Mouse (Mus musculus): ENCODE data around the gene Rarb.

Gene Rarb

GRCm38 (mm10) chr14:16405187-16405586, 413.8 kb downstream of the Rarb start:
- Histone ChIP-seq H3K36me3 (ENCODE audit: insufficient read depth, low read length) (peaks cover 4% of the 10 kb centered on the region; the same call in 1 of the 2 replicates), H3K4me1 (replicated peaks; ENCODE audit: low read depth, low read length) (no peaks in the 10 kb centered on the region), H3K9me3 (ENCODE audit: low read length) (no peaks in the 10 kb centered on the region; the same call in 1 of the 2 replicates), H3K4me3 (replicated peaks; ENCODE audit: low read length) (no peak overlapping the region), H3K27me3 (ENCODE audit: insufficient read depth, low read length) (no peaks in the 10 kb centered on the region)
- TF ChIP-seq NANOG (IDR thresholded peaks at IDR 0.05; ENCODE audit: borderline replicate concordance, low read length) (no peak), POU5F1 (IDR thresholded peaks at IDR 0.05; ENCODE audit: borderline replicate concordance, low read length) (no peak), CTCF (conservative IDR thresholded peaks at IDR 0.05; ENCODE audit: low read length) (no peak)

- TF ChIP-seq CTCF (conservative IDR thresholded peaks at IDR 0.05; ENCODE audit: low read length) (no peak), NANOG (IDR thresholded peaks at IDR 0.05; ENCODE audit: borderline replicate concordance, low read length) (no peak), POU5F1 (IDR thresholded peaks at IDR 0.05; ENCODE audit: borderline replicate concordance, low read length) (no peak)
- no peaks in the 10 kb centered on the region for H3K4me1 ChIP-seq (replicated peaks; ENCODE audit: low read depth, low read length)
- H3K4me3 ChIP-seq (replicated peaks; ENCODE audit: low read length), result no peak overlapping the region
- H3K9me3 ChIP-seq (ENCODE audit: low read length), result no peaks in the 10 kb centered on the region
- no peaks in the 10 kb centered on the region for H3K27me3 ChIP-seq (ENCODE audit: insufficient read depth, low read length)
- no peaks in the 10 kb centered on the region for H3K36me3 ChIP-seq (ENCODE audit: insufficient read depth, low read length)
These were observed 434.2 kb downstream of the Rarb start for GRCm38 (mm10) chr14:16384783-16385182.
